Mouse (Mus musculus): ENCODE data around the gene Cd52.

The Cd52 gene

GRCm38 (mm10) chr4:134089029-134089428 lies 5.9 kb downstream of the Cd52 start:
- DNase-seq: peak in 1 of 2 experiments; percentile 32

GRCm38 (mm10) chr4:134087412-134087811 lies 7.5 kb downstream of the Cd52 start:
- peak; percentile 48 to 63 for DNase-seq

- no peak for DNase-seq
Measured at GRCm38 (mm10) chr4:134084999-134085398, 9.9 kb downstream of the Cd52 start.

GRCm38 (mm10) chr4:134082460-134082859 lies 12.4 kb downstream of the Cd52 start:
- no peak for DNase-seq

GRCm38 (mm10) chr4:134081730-134082386 lies 13.0 kb downstream of the Cd52 start:
- DNase-seq: peak; percentile 89 to 92

DNA sequence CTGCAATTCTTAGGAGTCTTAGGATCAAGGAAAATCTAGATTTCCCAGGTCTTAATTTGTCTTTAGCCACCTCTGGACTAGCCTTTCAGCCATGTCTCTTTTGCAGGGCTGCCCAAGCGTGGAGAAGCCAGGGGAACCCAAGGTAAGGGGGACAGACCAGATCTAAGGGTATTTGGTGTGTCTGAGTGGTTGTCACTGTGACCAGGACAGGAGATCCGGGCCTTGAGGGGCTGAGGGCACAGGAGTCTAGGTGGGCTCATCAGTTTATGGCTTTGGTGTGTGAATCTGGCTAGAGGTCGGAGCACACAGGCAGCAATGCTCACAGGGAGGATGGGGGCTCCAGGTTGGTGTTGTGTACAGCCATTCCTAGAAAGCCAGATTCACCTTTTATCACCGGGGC lies 14.2 kb downstream of the Cd52 start:
- no peak for DNase-seq

- peak; percentile 82 for DNase-seq
Measured at GRCm38 (mm10) chr4:134078694-134079093, 16.2 kb downstream of the Cd52 start.

GRCm38 (mm10) chr4:134068793-134069580 lies 25.9 kb downstream of the Cd52 start:
- DNase-seq: no peak

DNA sequence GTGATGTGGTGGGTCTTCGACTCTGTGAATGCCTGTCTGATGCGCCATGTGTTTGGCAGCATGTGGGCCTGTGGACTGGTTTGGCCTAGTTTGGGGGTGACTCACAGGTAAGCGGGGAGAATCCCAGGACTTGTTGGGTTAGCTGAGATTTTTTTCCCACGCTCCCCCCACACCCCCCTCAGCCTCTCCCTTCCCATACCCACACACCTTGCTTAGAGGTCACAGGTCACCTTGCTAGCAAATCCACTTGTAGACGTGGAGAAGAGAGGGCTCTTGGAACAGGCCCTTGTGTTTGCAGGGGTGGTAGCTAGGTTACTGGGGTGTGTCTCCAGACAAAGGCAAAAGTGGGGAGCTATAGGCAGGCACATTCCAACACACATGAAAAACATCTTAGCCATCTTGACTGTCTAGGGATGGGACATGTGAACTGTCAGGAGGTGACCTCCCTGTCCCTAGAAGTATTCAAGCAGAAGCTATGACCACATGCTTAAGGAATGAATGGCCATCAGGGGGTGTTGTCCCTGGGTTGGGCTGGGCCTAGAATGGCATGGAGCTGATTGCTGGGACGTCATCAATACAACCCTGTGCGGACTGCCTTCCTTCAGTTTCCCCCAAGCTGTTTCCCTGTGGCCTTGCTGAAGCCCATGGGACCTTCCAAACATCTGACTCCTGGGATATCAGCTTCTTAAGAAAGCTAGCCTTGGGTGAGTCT lies 26.9 kb downstream of the Cd52 start:
- DNase-seq: no peak

GRCm38 (mm10) chr4:134067383-134067782 lies 27.5 kb downstream of the Cd52 start:
- peak; percentile 60 to 74 for DNase-seq

- DNase-seq: peak; percentile 28 to 60
Measured at GRCm38 (mm10) chr4:134065431-134066004, 29.4 kb downstream of the Cd52 start.

DNA sequence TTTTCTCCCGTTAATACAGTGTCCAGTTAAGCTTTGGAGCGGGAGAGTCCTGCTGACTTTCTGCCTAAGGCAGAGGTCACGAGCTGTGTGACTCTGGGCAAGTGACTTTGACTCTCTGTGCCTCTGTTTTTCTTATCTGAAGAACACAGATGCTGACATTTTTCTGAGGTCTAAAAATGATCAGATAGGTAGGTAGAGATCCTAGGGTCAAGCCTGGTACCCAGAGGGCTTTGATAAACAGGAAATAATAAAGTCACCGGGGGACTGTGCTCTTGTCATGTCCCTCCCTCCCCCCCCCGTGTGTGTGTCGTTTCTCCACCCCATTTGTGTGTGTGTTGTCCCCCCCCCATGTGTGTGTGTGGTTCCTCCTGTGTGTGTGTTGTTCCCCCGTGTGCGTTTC lies 32.3 kb downstream of the Cd52 start:
- no peak for DNase-seq

DNA sequence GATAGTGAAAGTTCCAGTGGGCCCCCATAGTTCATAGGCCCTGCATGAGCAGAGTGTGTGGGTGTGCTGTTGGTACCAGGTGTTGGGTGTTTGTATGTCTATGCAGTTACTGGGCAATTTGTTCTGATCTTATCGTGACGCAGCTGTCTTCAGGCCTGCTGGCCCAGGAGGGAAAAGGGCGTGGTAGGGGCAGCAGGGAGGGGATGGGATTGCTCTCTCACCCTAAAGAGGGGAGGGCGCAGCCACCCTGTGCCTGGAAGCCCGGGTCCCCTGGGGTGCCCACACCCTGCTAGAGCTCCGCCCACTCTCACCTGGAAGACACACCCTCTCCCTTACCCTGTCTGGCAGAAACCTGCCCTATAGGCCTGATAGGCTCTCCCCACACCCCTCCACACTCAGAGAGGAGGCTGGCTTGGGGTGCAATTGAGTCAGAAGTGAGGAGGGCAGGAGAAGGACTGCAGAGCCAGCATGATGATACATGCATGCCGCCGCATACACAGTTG lies 32.9 kb downstream of the Cd52 start:
- DNase-seq: no peak

GRCm38 (mm10) chr4:134061166-134061830 lies 33.6 kb downstream of the Cd52 start:
- peak; percentile 44 to 65 for DNase-seq

DNA sequence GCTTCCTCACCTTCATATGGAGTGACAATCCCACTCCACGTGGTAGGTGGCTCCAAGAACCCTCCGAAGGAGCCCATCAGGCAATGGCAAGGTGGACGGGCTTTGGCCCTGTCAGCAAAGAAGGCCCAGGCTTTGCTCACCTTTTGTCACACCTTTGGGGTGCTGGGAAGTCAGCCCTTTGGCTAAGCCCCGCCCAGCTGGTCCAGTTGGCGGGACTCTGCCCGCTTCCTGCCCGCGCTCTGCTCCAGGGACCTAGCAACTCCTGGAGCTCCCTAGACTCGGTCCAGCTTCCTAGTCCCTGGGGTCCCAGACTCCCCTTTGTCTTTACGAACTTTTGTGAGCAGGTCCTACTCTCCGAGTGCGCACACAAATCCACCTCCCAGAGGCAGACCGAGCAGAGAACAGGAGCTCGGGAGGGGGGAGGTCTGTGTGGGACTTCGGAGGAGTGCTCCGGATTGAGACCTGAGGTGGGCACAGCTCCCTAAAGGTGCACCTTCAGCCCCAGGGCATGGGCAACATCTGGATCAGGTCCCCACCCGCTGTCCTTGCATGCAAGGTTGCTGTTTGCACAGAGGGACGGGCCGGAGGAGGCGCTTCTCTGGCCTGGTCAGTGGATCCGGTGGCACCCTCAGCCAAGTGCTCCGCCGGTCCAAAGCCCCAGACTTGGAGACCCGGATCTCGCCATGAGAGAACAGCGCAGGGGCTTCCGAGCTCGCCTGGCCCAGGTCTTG lies 34.6 kb downstream of the Cd52 start, which contains the start of gene Crybg2:
TSS of gene Crybg2 (plus strand) at position 681 of the 731 bp plus-strand sequence.
- peak in 1 of 2 experiments; percentile 27 for DNase-seq

- no peak for DNase-seq
Measured at GRCm38 (mm10) chr4:134058908-134059307, 36.0 kb downstream of the Cd52 start.

DNA sequence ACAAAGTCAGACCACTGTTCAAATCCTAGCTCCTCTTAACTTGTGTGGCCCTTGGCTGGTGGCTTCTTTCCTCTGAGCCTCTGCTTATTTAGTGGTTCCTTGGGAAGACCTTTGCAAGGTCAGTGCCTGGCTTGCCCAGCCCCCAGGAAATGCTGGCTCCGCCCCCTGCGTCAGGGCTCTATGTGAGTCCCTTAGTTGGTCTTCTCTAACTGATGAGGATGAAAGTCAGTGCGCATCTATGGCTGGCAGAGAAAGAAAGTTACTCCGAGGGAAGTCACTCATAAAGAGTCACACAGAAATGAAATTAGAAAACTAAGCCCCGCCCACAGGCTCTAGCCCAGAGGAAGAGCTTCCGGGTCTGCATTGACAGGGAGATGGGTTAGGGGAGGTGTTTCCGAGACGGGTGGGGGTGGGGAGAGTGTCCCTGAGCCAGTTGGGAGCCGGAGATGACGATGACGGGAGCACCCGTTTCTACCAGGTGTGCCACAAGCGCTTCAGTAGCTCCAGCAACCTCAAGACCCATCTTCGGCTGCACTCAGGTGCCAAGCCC lies 36.6 kb downstream of the Cd52 start:
- DNase-seq: peak in 1 of 2 experiments; percentile 14

DNA sequence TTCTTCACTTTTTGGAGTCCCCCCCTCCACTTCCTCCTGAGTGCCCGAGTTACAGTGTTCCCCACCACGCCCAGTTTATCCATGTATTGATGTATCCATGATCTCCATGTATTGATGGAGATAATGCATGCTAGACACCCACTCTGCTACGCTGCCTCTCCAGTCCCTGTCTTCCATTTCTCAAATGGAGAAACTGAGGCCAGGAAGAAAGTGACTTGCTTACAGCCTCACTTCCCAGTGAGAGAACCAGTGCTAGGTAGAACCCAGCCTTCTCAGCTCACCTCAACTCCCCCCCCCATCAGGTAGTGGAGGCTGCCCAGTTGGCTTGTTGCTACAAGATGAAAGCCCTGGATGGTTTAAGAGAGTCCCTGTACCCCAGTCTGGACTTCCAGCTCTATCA lies 41.3 kb downstream of the Cd52 start, which contains the start of gene Zfp683:
TSS of gene Zfp683 (plus strand) at position 301 of the 400 bp plus-strand sequence.
- no peak for DNase-seq

- DNase-seq: peak in 1 of 2 experiments; percentile 12
Measured at GRCm38 (mm10) chr4:134052560-134052959, 42.3 kb downstream of the Cd52 start.

GRCm38 (mm10) chr4:134051912-134052311 lies 43.0 kb downstream of the Cd52 start:
- no peak for DNase-seq

- DNase-seq: no peak
Measured at GRCm38 (mm10) chr4:134047648-134048047, 47.2 kb downstream of the Cd52 start.
